Mouse (Mus musculus) neural tube, embryonic 14.5 days (tissue): ENCODE measurements around the gene Zfp189. TPM values are rescaled to one million over a fixed set of nuclear protein-coding genes. Genes with fewer than 3 reads are reported as not detected.

Experiments
- ATAC-seq: fragments of 200-750 bp; cut with Nextera tagmentation; 2 replicates; pipeline ENCODE4 v1.8.0; 2017; ENCODE audit warnings: low read depth, mild to moderate bottlenecking, moderate TSS enrichment, moderate library complexity
- H3K27ac ChIP-seq: fragments of 300-500 bp; sonication (generic); 2 replicates; pipeline ENCODE4 v1.5.1; 2014; ENCODE audit warnings: low read depth, mild to moderate bottlenecking, control low read depth, low read length, moderate library complexity, mixed read lengths
- H3K27me3 ChIP-seq: fragments of 300-500 bp; sonication (generic); 2 replicates; pipeline ENCODE4 v1.6.1; 2014; ENCODE audit warnings: low read length; ENCODE audit not compliant: control insufficient read depth, insufficient read depth
- H3K36me3 ChIP-seq: fragments of 300-500 bp; sonication (generic); 2 replicates; pipeline ENCODE4 v1.6.1; 2014; ENCODE audit warnings: low read length, mixed read lengths; ENCODE audit not compliant: control insufficient read depth, insufficient read depth
- H3K4me1 ChIP-seq: fragments of 300-500 bp; sonication (generic); 2 replicates; pipeline ENCODE4 v1.6.1; 2014; ENCODE audit warnings: low read length; ENCODE audit not compliant: control insufficient read depth, insufficient read depth
- H3K4me2 ChIP-seq: fragments of 300-500 bp; sonication (generic); 2 replicates; pipeline ENCODE4 v1.6.1; 2014; ENCODE audit warnings: mild to moderate bottlenecking, low read depth, low read length, control low read depth
- H3K4me3 ChIP-seq: fragments of 300-500 bp; sonication (generic); 2 replicates; pipeline ENCODE4 v1.5.1; 2014; ENCODE audit warnings: low read depth, low read length, control low read depth, mixed read lengths
- H3K9ac ChIP-seq: fragments of 300-500 bp; sonication (generic); replicated peaks from 2 replicates; pipeline ENCODE4 v1.6.1; 2014; ENCODE audit warnings: low read depth, mild to moderate bottlenecking, control low read depth, low read length, mixed read lengths
- H3K9me3 ChIP-seq: fragments of 300-500 bp; sonication (generic); 2 replicates; pipeline ENCODE4 v1.6.1; 2016; ENCODE audit warnings: low read length; ENCODE audit not compliant: control insufficient read depth
- WGBS: fragments of 180-500 bp; shearing (Covaris S2); extraction: QIAGEN DNeasy Blood & Tissue Kit; methylation state at CpG from one replicate; pipeline ENCODE4 v1.1.7; 2014; 5-methylcytosine and 5-hydroxymethylcytosine counted together
- polyA plus RNA-seq: library from polyadenylated mRNA; unstranded; fragments of >200 nt; fragmentation: Nextera tagmentation; extraction: Ambion mirVana; gene quantifications from 2 replicates; pipeline ENCODE4 v1.2.1, GENCODE M21; 2014

Zfp189 gene
- polyA plus RNA-seq, 1 experiment from 2014 or later, result 13.0 TPM

- no peaks in the 10 kb centered on the region for H3K9me3 ChIP-seq
- peaks cover 14% of the 10 kb centered on the region for H3K4me1 ChIP-seq
- H3K9ac ChIP-seq, result no peak overlapping the region
- H3K27ac ChIP-seq, result no peak overlapping the region
- no peak for ATAC-seq
- H3K27me3 ChIP-seq, result no peaks in the 10 kb centered on the region
- H3K4me3 ChIP-seq, result no peak overlapping the region
- H3K4me2 ChIP-seq, result no peak overlapping the region; the same call in 1 of the 2 replicates
- 0 out of 2 replicates have a peak, but pooled peaks cover 2% of the 10 kb centered on the region for H3K36me3 ChIP-seq
- WGBS, result 79% methylated on average over 9 of the region's 9 CpGs
These were observed 1.6 kb downstream of the Zfp189 start for GRCm38 (mm10) chr4:49522576-49522975.

- ATAC-seq, result no peak
- H3K27ac ChIP-seq, result no peak overlapping the region
- peaks cover 9% of the 10 kb centered on the region for H3K36me3 ChIP-seq
- H3K4me2 ChIP-seq, result no peak overlapping the region
- 0 out of 2 replicates have a peak, but pooled peaks cover 2% of the 10 kb centered on the region for H3K9me3 ChIP-seq
- H3K4me3 ChIP-seq, result no peak overlapping the region
- no peaks in the 10 kb centered on the region for H3K4me1 ChIP-seq
- no peaks in the 10 kb centered on the region for H3K27me3 ChIP-seq
- H3K9ac ChIP-seq, result no peak overlapping the region
- 84% methylated on average over 3 of the region's 3 CpGs for WGBS
These were observed 14.1 kb downstream of the Zfp189 start for GRCm38 (mm10) chr4:49535036-49535435.

- H3K4me1 ChIP-seq, result no peaks in the 10 kb centered on the region
- ATAC-seq, result no peak
- no peak overlapping the region for H3K4me3 ChIP-seq
- WGBS, result 95% methylated on average over 4 of the region's 4 CpGs
- no peak overlapping the region for H3K4me2 ChIP-seq
- H3K27me3 ChIP-seq, result no peaks in the 10 kb centered on the region
- H3K9ac ChIP-seq, result no peak overlapping the region
- no peaks in the 10 kb centered on the region for H3K9me3 ChIP-seq
- peaks cover 1% of the 10 kb centered on the region; the same call in 1 of the 2 replicates for H3K36me3 ChIP-seq
- H3K27ac ChIP-seq, result no peak overlapping the region
These were observed 14.8 kb downstream of the Zfp189 start for GRCm38 (mm10) chr4:49535675-49536294.

GRCm38 (mm10) chr4:49536671-49537070 is 15.7 kb downstream of the Zfp189 start:
- Histone ChIP-seq H3K4me3 (no peak overlapping the region), H3K9ac (no peak overlapping the region), H3K27ac (no peak overlapping the region), H3K4me2 (no peak overlapping the region), H3K4me1 (no peaks in the 10 kb centered on the region), H3K36me3 (no peaks in the 10 kb centered on the region), H3K27me3 (no peaks in the 10 kb centered on the region), H3K9me3 (no peaks in the 10 kb centered on the region)
- WGBS, result 89% methylated on average over 4 of the region's 4 CpGs
- no peak for ATAC-seq

GRCm38 (mm10) chr4:49539665-49540064 is 18.7 kb downstream of the Zfp189 start:
- no peak overlapping the region for H3K4me2 ChIP-seq
- ATAC-seq, result no peak
- no peaks in the 10 kb centered on the region for H3K27me3 ChIP-seq
- no peaks in the 10 kb centered on the region for H3K36me3 ChIP-seq
- no peaks in the 10 kb centered on the region for H3K9me3 ChIP-seq
- WGBS, result 76% methylated on average over 6 of the region's 6 CpGs
- no peak overlapping the region for H3K9ac ChIP-seq
- H3K4me3 ChIP-seq, result no peak overlapping the region
- no peaks in the 10 kb centered on the region for H3K4me1 ChIP-seq
- H3K27ac ChIP-seq, result no peak overlapping the region

- no peak for ATAC-seq
These were observed 20.0 kb downstream of the Zfp189 start for GRCm38 (mm10) chr4:49540966-49541365.

GRCm38 (mm10) chr4:49546026-49546425 is 25.1 kb downstream of the Zfp189 start:
- Histone ChIP-seq H3K4me3 (no peak overlapping the region), H3K9me3 (no peaks in the 10 kb centered on the region), H3K4me2 (no peak overlapping the region), H3K9ac (no peak overlapping the region), H3K27ac (no peak overlapping the region), H3K36me3 (no peaks in the 10 kb centered on the region), H3K4me1 (no peaks in the 10 kb centered on the region), H3K27me3 (no peaks in the 10 kb centered on the region)
- 84% methylated on average over 2 of the region's 2 CpGs for WGBS
- ATAC-seq, result no peak

More at GRCm38 (mm10) chr4:49540966-49541365, 20.0 kb downstream of the Zfp189 start:
- no peak overlapping the region for H3K9ac ChIP-seq
- H3K4me3 ChIP-seq, result no peak overlapping the region
- no peaks in the 10 kb centered on the region for H3K36me3 ChIP-seq
- no peak overlapping the region for H3K27ac ChIP-seq
- no peaks in the 10 kb centered on the region for H3K27me3 ChIP-seq
- no peak overlapping the region for H3K4me2 ChIP-seq
- 71% methylated on average over 3 of the region's 3 CpGs for WGBS
- H3K4me1 ChIP-seq, result no peaks in the 10 kb centered on the region
- H3K9me3 ChIP-seq, result no peaks in the 10 kb centered on the region

- H3K4me1 ChIP-seq, result no peaks in the 10 kb centered on the region
- no peaks in the 10 kb centered on the region for H3K27me3 ChIP-seq
- H3K9ac ChIP-seq, result no peak overlapping the region
- no peak overlapping the region for H3K4me3 ChIP-seq
- no peak overlapping the region for H3K27ac ChIP-seq
- no peaks in the 10 kb centered on the region for H3K9me3 ChIP-seq
- no peak for ATAC-seq
- H3K4me2 ChIP-seq, result no peak overlapping the region
- 81% methylated on average over 6 of the region's 6 CpGs for WGBS
- H3K36me3 ChIP-seq, result no peaks in the 10 kb centered on the region
These were observed 26.0 kb downstream of the Zfp189 start for GRCm38 (mm10) chr4:49546873-49547543.

GRCm38 (mm10) chr4:49547544-49548219 is 26.7 kb downstream of the Zfp189 start:
- no peak overlapping the region for H3K4me3 ChIP-seq
- no peak overlapping the region for H3K4me2 ChIP-seq
- H3K27me3 ChIP-seq, result no peaks in the 10 kb centered on the region
- H3K4me1 ChIP-seq, result no peaks in the 10 kb centered on the region
- no peak for ATAC-seq
- no peak overlapping the region for H3K9ac ChIP-seq
- H3K27ac ChIP-seq, result no peak overlapping the region
- H3K36me3 ChIP-seq, result no peaks in the 10 kb centered on the region
- 92% methylated on average over 7 of the region's 7 CpGs for WGBS
- H3K9me3 ChIP-seq, result no peaks in the 10 kb centered on the region
